Mouse (Mus musculus): Measurements from ENCODE around the gene Clstn1.
"Not testable (repeated sequence)": the region's sequence is repeated elsewhere in the genome, so short reads cannot be mapped to it uniquely, and the experiment has no call there.

Gene Clstn1

DNA sequence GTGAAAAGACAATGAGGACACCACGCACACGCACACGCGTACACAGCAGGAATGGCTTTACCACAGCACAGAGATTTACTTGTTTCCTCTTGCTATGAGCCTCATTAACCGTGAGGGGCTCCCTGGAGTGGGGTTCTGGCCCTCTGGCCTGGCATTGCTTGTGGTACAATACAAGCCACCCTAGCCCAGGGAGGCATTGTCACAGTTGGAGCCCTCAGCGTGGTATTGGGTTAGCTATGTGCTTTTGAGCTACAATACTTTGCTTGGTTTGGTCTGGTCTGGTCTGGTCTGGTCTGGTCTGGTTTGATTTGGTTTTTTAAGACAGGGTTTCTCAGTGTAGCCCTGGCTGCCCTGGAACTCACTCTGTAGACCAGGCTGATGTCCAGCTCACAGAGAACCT is 13.3 kb downstream of the Clstn1 start:
- DNase-seq (ENCODE audit: low read depth, low spot score) = no peak

DNA sequence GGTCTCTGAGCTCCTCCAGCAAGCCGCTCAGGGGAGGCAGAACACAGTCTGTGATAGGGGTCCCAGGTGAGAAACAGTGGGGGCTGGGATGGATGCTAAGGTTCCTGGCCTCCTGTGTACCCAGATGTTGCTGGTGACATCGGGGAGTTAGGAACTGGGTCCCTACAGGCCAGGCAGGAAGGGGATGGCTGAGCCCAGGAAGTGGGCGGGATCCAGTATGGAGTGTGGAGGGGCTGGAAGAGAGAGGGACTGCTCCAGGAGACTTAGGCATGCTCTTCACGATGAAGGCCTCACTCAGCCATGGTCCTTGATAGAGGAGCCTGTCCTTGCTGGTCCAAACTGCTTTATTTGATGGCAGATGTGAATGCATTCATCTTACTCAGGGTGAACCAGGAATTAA is 13.9 kb downstream of the Clstn1 start:
- no peak for DNase-seq (ENCODE audit: low read depth, low spot score)

DNA sequence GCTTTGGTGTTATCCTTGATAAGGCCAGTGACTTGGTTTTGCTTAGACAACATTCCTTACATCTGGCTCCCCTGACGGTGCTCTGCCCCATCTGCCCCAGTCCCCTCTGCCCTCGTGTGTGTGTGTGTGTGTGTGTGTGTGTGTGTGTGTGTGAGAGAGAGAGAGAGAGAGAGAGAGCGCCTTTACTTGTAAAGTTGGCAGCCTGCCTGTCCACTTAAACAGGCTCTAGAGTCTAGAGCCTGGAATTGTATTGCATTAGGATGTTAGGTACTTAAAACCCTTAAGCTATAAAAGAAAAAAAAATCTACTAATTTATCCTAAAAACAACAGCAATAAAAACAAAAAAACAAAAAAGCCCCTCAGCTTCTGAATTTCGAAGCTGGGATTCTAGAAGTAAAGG is 15.2 kb downstream of the Clstn1 start:
- no peak for DNase-seq (ENCODE audit: low read depth, low spot score)

DNA sequence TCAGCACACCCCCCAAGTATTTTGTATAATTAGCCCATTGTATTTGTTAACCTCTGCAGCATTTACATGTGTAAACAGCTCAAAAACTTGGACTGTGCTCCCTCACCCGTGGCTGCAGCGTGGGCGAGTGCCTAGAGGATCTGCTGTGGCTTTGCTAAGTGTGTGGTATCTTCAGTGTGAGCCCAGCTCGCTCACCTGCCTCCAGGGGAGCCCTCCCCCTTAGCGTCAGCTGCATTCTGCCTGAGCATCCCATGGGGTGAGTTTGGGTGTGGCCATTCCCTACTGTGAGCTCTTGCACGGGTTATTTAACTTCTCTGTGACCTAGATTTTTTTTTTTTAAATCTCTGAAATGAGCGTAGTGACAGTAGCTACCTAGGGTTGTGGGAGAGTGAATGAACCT is 16.0 kb downstream of the Clstn1 start:
- DNase-seq (ENCODE audit: low read depth, low spot score) = no peak

DNA sequence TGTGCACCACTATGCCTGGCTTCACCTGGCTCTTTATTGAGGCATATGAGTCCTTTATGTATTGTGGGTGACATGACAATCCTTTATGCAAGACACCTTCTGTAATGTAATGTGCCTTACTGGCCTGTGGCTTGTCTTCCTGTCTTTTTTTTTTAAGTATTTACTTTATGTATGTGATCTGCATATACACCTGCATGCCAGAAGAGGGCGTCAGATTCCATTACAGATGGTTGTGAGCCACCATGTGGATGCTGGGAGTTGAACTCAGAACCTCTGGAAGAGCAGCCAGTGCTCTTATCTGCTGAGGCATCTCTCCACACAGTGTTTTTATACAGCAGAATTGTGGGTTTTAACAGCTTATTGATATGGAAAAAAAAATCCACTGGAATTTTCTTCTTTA is 17.6 kb downstream of the Clstn1 start:
- DNase-seq (ENCODE audit: low read depth, low spot score) = no peak

DNA sequence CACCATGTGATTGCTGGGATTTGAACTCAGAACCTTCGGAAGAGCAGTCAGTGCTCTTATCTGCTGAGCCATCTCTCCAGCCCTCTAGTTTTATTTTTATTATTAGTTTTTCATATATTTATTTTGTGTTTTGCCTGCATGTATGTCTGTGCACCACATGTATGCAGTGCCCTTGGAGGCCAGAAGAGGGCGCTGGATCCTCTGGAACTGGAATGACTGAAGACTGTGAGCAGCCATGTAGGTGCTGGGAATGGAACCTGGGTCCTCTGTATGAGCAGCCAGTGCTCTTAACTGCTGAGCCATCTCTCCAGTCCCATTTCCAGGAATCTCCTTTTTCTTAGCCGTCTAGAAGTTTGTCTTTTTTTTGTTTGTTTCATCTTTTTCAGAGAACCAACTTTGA is 18.2 kb downstream of the Clstn1 start:
- no peak for DNase-seq (ENCODE audit: low read depth, low spot score)

DNA sequence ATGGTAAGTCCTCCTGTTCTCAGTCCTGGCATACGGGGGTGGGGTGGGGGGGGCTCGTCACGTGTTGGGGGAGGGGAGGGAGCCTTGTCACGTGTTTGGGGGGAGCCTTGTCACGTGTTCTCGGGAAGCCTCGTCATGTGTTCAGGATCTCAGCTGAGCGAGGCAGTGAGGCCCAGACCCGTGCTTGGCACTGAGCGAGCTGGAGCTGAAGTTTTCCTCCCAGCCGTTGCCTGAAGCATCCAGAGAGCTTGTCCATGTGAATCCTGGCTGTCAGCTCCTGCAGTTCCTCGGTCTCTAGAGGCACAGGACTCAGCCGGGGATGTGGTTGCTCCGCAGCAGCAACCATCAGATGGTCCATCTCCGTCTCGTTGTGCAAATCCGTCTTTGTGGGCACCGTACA is 19.8 kb downstream of the Clstn1 start:
- DNase-seq (ENCODE audit: low read depth, low spot score) = no peak

DNA sequence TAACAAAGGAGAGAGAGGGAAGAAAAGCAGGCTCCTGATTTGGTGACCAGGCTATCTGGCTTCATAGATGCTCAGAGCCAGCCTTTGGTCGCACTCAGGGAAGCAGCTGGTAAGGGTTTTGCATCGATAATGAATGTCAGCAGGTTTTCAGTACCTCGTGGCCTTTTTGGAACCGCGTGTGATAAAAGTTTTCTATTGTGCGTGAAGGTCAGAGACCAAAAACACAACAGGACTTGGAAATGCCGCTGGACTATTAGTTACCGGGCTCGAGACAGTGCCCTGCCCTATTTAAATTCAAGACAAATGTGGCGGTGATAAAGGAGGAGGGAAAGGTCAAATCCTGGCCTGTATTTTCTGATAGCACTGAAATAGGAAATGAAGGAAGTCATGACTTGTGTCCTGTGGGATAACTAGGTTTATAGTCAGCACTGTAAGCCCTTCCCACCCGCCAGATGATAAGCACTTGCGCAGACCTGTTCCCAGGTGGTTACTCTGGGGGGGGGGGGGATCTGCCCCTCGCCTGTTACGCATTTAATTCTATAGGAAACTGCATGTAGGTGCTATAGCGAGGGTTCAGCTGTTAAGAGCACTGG is 20.6 kb downstream of the Clstn1 start:
- DNase-seq (ENCODE audit: low read depth, low spot score) = no peak

DNA sequence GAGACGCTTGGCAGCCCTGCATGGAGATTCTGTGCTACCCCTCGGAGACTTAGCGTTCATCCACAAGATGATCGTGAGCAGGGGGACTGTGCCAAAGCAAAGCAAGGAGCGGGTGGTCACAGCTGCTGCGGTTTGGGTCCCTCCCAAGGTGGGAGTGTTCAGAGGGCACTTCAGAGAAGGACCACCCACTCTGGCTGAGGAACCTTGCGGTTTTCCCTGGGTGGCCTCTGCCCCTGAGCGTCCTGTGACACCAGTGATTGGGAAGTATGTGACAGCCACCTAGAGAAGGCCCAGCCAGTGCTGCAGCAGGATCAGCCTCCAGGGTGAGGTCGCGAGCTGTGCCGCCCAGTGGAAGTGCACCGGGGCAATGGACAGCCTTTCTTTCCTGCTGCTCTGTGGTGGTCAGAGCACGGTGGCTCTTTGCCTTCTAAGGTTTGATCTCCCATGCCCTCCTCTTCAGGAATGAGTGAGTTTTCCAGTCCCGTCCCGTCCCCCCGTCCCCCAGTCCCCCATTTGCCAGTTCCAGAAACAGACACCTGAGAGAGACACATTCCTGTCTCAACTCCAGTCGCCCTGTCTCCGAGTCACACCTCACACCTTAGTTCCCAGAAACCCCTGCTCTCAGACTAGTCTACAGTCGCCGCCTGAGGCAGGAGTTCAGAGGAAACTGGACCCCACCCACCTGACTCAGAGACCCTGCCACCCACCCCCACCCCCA is 21.5 kb downstream of the Clstn1 start:
- DNase-seq (ENCODE audit: low read depth, low spot score) = no peak

DNA sequence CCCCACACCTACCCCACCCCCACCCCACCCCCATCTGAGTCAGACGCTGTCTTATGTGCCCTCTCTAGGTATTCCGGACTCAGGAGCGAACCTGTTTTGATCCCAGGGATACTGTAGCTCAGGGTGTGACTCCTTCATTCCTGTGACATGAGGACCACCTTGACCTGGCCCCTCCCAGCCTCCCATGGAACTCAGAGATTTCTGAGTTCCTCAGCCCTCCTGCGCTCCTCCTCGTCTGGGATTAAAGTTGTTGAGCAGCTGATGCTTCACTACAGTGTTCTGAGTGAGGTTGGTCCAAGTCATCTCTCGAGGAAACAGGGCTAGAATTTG is 22.0 kb downstream of the Clstn1 start:
- DNase-seq (ENCODE audit: low read depth, low spot score) = no peak

DNA sequence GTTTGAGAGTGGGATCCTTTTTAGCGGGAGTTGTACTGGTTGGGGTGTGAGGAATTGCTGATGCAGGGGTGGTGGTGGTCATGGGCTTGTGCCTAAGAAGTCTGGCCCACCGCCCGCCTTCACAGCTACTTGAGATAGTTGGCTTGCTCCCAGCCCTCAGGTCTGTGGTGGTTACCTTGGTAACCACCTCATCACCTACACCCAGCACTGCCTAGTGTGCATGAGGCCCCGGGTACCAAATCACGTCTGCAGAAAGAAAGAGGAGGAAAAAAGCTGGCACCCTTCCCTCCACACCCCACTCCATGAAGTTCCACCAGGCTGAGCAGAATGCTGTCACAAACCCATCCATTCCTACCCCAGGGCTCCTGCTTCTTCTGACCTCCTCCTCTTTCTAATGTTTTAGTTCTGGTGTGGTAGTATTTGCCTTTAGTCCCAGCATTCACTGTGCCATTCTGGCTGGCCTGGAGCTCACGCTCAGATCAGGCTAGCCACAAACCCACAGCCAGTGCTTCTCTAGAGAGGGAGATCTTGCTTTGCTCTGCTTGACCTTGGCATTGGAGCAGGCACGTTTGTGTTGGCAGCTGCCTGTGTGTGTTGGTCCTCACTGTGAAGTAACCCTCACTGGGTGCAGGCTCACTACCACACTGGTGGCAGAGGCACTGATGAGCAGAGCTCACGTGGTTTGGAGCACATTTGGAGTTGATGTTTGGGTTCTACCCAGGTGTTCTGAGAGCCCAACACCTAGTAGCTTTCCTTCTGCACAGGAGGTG is 23.2 kb downstream of the Clstn1 start:
- DNase-seq (ENCODE audit: low read depth, low spot score) = no peak

DNA sequence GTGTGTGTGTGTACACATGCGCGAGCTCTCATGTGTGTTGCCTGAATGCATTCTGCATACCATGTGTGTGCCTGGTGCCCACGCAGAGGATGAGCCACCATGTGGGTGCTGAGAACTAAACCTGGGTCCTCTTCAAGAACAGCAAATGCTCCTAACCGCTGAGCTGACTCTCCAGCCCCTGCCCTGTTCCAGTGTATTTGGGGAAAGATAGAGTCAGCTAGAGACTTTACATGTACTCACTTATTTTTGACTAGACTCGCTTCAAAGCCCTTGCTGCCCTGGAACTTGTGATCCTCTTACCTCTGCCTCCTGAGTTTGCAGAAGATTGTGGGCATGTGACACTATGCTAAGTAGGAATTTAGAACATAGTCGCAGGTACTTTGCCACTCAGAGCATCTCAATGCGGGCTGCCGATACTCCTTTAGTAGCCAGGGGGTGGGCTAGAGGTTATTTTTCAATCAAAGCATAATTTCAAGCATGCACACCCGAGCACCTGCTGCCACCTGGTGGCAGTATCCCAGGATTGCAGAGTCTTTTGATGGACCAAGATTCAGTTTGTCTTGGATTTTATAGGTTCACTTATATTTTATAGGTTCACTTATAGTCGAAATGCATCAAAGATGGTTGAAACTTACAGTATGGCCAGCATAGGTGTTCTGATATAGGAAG is 25.2 kb downstream of the Clstn1 start:
- peak; percentile 54 for DNase-seq (ENCODE audit: low read depth, low spot score)

DNA sequence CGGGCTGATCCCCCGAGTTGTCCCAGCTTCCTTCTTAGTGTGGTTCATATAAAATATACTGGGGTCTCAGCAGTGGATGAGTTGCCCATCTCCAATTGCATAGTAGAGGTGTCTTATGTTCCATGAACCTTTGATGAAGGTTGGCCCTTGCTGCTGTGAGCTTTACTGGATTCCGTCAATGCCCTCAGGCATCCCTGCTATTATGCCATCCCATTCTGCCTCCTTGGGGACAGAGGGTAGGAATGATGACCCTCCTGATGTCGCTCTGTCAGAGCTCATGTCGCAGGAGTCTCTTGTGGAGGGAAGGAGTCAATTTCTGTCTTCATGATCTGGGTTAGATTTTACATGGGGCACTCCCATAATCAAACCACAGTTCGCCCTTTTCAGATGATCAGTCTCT is 27.2 kb downstream of the Clstn1 start:
- DNase-seq (ENCODE audit: low read depth, low spot score) = not testable (repeated sequence)

DNA sequence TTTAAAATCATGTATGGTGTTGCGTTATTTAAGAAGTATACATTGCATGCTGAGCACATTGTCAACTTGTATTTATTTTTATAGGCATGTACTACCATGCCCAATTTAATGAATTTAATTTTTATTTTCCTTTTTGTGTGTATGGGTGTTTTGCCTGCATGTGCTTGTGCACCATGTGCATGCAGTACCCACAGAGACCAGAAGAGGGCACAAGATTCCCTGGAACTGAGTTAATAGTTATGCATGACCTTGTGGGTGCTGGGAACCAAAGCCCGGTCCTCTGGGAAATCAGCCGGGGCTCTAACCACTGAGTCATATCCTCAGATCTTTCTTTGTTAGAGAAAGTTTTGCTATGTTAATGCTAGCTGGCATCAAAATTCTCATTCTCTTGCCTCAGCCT is 28.6 kb downstream of the Clstn1 start:
- no peak for DNase-seq (ENCODE audit: low read depth, low spot score)

DNA sequence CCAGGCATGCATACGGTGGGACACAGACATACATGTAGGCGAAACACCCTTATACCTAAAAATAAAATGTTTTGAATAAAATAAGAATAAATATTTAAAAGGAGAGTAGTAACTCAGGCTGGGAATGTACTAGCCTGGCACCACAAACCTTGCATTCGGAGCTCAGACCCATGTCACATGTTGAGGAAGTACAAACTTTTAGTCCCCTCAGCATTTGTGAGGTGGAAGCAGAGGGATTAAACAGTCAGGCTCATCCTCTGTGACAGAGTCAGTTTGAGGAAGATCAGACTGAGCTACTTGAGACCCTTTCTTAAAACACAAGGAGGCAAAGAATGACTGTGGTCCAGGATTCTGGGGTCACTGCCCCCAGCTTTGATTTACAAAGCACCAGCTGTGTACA is 30.7 kb downstream of the Clstn1 start:
- DNase-seq (ENCODE audit: low read depth, low spot score) = not testable (repeated sequence)

DNA sequence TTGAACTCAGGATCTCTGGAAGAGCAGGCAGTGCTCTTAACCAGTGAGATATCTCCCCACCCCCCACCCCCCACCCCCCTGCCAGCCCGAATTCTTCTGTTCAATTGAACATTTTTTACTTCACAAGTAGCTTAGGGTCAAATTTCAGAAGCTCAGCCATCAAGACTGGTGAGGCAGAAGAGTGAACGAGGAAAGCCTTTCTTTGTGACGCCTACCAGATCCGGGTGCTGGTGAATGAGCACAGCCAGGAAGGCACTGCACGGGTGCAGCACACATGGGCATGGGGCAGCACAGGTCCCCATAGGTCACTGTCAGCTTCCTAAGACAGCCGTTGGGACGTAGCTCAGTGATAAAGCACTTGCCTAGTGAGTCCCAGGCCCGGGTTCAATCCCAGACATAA is 33.7 kb downstream of the Clstn1 start:
- DNase-seq (ENCODE audit: low read depth, low spot score) = no peak

DNA sequence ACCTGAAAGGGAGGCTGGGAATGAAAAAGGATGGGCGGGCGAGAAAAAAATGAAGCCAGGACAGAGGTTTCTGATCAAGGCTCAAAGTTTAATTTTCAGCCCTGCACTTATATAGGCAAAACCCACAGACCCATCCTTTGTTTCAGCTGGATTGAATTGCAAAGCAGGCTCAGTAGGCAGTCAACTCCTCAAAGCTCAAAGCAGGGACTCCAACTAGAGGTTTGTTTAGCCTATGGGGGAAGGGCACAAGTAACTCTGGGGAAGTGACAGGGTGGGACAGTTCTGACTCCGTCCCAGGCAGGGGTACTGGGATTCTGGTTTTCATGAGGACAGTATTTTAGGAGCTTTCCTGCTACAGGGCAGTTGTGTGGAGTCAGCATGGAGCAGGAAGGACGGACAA is 35.0 kb downstream of the Clstn1 start:
- no peak for DNase-seq (ENCODE audit: low read depth, low spot score)

DNA sequence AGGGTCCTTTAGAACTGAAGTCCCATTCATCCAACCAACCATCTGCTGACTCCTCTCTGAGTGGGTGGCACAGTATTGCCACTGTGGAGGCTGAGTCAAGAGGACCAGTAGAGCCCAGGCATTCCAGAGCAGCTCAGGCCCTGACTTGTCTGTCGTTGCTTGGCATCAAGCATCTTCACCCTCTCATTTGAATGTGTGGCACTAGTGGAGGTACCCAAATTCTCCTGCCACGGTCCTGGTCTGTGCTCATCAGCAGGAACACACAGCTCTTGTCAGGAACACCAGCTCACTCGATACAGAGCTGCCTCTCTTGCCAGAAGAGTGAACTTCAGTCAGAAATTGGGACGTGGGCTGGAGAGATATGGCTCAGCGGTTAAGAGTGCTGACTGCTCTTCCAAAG is 37.4 kb downstream of the Clstn1 start:
- DNase-seq (ENCODE audit: low read depth, low spot score) = no peak

DNA sequence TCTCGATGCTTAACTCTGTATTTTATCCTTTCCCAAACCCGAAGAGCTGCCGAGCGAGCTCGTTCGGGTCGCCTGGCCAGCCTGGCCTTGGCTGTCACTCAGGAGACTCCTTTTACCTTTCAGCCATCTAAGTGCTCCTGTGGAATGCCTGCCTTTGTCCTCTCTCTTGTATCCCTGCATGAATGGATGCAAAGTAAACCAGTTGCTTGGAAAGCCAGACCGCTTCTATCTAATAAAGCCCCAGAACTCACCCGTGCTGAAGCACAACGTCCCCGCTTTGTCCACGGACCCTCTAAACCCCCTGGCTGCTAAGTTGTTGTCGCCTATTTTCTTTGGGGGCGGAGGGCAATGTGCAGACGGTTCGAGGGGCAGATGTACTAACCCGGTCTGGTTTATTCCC is 40.5 kb downstream of the Clstn1 start:
- DNase-seq (ENCODE audit: low read depth, low spot score) = no peak

DNA sequence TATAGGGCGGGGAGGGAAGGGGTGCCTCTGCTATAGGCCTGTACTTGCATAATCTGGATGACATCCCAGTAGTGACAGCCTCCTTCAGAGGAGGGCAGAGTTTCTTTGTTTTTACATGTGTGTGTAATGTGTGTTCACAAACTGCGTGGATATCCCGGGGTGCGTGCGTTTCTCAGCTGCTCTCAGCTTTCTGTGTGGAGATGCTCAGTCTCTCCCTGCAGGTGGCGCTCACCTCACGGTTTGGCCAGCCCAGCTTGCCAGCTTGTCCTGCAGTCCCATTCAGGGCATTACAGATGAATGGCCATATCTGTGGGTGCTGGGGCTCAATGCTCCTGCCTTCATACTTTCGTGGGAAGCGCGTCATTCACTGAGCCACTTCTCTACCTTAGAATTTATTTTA is 42.1 kb downstream of the Clstn1 start:
- no peak for DNase-seq (ENCODE audit: low read depth, low spot score)

DNA sequence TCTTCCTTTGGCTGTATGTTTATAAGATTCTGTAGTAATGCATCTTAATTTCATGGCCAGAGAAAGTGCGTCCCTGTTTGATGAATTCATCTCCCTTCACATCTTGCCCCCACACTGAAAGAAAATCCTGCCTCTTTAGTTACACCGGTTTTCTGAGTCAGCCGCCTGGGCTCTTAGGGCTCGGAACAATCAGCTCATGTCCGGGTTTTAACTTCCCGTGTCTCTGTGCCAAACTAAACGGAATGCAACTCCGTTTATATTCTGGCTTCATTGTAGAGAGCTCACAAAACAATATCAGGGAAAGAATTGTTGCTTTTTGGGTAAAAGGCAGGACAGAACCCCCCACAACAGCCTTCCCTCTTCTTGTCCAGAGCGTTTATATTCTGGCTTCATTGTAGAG is 42.5 kb downstream of the Clstn1 start:
- no peak for DNase-seq (ENCODE audit: low read depth, low spot score)

DNA sequence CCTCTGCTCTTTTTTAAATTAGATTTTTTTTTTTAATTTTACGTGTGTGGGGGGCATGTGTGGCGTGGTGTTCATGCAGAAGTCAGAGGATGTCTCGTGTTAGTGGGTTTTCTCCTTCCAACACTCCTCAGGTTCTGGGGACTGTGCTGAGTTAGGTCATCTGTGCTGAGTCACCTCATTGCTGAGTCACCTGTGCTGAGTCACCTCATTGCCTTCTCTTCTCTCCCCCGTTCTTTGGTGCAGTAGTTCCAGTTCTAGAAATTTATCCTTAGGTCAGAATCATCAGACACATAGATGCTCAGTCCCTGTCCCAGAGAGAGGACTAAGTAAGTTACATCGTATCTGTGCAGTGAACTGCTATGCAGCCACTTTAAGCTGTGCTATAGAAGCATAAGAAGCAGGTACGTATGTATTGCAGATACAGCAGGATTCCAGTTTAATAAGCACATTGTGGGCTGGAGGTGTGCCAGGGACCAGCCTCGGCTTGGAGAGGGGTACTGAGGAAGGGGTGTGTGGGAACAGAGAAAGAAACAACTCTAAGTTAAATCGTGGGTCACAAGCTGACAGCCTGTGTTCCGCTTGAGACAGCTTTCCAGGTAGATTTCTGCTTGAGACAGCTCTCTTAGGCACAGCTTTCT is 46.5 kb downstream of the Clstn1 start:
- DNase-seq (ENCODE audit: low read depth, low spot score) = no peak
